Mouse (Mus musculus) stomach, postnatal 0 days (tissue): ENCODE results near the gene Fmo4.

Experiments used
- CTCF ChIP-seq: IDR thresholded peaks from 2 replicates; pipeline ENCODE4 v1.5.1; 2016; ENCODE audit warnings: antibody characterized with exemption, low read depth, mild to moderate bottlenecking, moderate library complexity
- EP300 ChIP-seq: optimal IDR thresholded peaks from 2 replicates; pipeline ENCODE3; 2016; ENCODE audit warnings: antibody characterized with exemption

- TF ChIP-seq CTCF, result no peak
- no peak for TF ChIP-seq EP300
These were observed 17.3 kb downstream of the Fmo4 start for GRCm38 (mm10) chr1:162796441-162796840.
